Mouse (Mus musculus) heart, embryonic 12.5 days (tissue): ENCODE data around the gene Spata31d1a. TPM values are rescaled to one million over a fixed set of nuclear protein-coding genes. Genes with fewer than 3 reads are reported as not detected.

ENCODE experiments used
- ATAC-seq: fragments of 200-750 bp; cut with Nextera tagmentation; 2 replicates; pipeline ENCODE4 v1.8.0; 2017; ENCODE audit warnings: moderate TSS enrichment, moderate library complexity; ENCODE audit not compliant: insufficient number of reproducible peaks, low FRiP score
- H3K27ac ChIP-seq: fragments of 300-500 bp; sonication (generic); 2 replicates; pipeline ENCODE4 v1.5.1; 2016; ENCODE audit warnings: mild to moderate bottlenecking, moderate library complexity; ENCODE audit not compliant: poor library complexity, severe bottlenecking
- H3K27me3 ChIP-seq: fragments of 300-500 bp; sonication (generic); replicated peaks from 2 replicates; pipeline ENCODE4 v1.6.1; 2016; ENCODE audit warnings: mild to moderate bottlenecking, moderate library complexity
- H3K36me3 ChIP-seq: fragments of 300-500 bp; sonication (generic); 2 replicates; pipeline ENCODE4 v1.6.1; 2016; ENCODE audit warnings: mild to moderate bottlenecking, moderate library complexity
- H3K4me1 ChIP-seq: fragments of 300-500 bp; sonication (generic); replicated peaks from 2 replicates; pipeline ENCODE4 v1.6.1; 2016; ENCODE audit warnings: mild to moderate bottlenecking
- H3K4me2 ChIP-seq: fragments of 300-500 bp; sonication (generic); 2 replicates; pipeline ENCODE4 v1.6.1; 2016; ENCODE audit warnings: mild to moderate bottlenecking, moderate library complexity
- H3K4me3 ChIP-seq: fragments of 300-500 bp; sonication (generic); 2 replicates; pipeline ENCODE4 v1.5.1; 2016; ENCODE audit warnings: mild to moderate bottlenecking
- H3K9ac ChIP-seq: fragments of 300-500 bp; sonication (generic); 2 replicates; pipeline ENCODE4 v1.6.1; 2016; ENCODE audit warnings: mild to moderate bottlenecking, moderate library complexity
- H3K9me3 ChIP-seq: fragments of 300-500 bp; sonication (generic); replicated peaks from 2 replicates; pipeline ENCODE4 v1.6.1; 2016; ENCODE audit warnings: mild to moderate bottlenecking, moderate library complexity
- whole genome bisulfite sequencing: fragments of 180-500 bp; shearing (Covaris S2); methylation state at CpG from one replicate; pipeline ENCODE4 v1.1.7; 2016; 5-methylcytosine and 5-hydroxymethylcytosine counted together
- polyA plus RNA-seq: library from polyadenylated mRNA; unstranded; fragments of >200 nt; fragmentation: Nextera tagmentation; extraction: Ambion mirVana; gene quantifications from 2 replicates; pipeline ENCODE4 v1.2.1, GENCODE M21; 2016

The Spata31d1a gene
- polyA plus RNA-seq, 1 experiment from 2014 or later, result not detected

- no peak overlapping the region for H3K4me3 ChIP-seq
- no peak for ATAC-seq
- H3K27ac ChIP-seq, result no peak overlapping the region
- H3K36me3 ChIP-seq, result no peaks in the 10 kb centered on the region
- 50% methylated on average over 4 of the region's 4 CpGs for WGBS
- no peak overlapping the region for H3K9ac ChIP-seq
- H3K9me3 ChIP-seq, result no peaks in the 10 kb centered on the region
- no peak overlapping the region for H3K4me2 ChIP-seq
- peaks cover 10% of the 10 kb centered on the region for H3K4me1 ChIP-seq
- peaks cover 5% of the 10 kb centered on the region; the same call in 1 of the 2 replicates for H3K27me3 ChIP-seq
Measured at GRCm38 (mm10) chr13:59679306-59679705, 30.8 kb downstream of the Spata31d1a start.

- no peak overlapping the region; the same call in 1 of the 2 replicates for H3K4me2 ChIP-seq
- no peak overlapping the region for H3K27ac ChIP-seq
- H3K4me3 ChIP-seq, result no peak overlapping the region
- no peaks in the 10 kb centered on the region for H3K9me3 ChIP-seq
- WGBS, result 77% methylated on average over 12 of the region's 12 CpGs
- no peak for ATAC-seq
- no peaks in the 10 kb centered on the region for H3K36me3 ChIP-seq
- H3K9ac ChIP-seq, result no peak overlapping the region
- H3K4me1 ChIP-seq, result peaks cover 21% of the 10 kb centered on the region
- peaks cover 4% of the 10 kb centered on the region; the same call in 1 of the 2 replicates for H3K27me3 ChIP-seq
Measured at GRCm38 (mm10) chr13:59676316-59677229, 33.6 kb downstream of the Spata31d1a start.

GRCm38 (mm10) chr13:59675151-59676011 is 34.7 kb downstream of the Spata31d1a start, which contains the start of gene Golm1:
Golm1 (minus strand) TSS chr13:59675811.
- Histone ChIP-seq H3K4me1 (peaks cover 21% of the 10 kb centered on the region), H3K27ac (peak within 1 kb of the TSS; percentile 58), H3K27me3 (no peaks in the 10 kb centered on the region), H3K9me3 (no peaks in the 10 kb centered on the region), H3K4me3 (peak within 1 kb of the TSS; percentile 69), H3K4me2 (peak within 1 kb of the TSS; percentile 70), H3K9ac (peak within 1 kb of the TSS; percentile 73), H3K36me3 (no peaks in the 10 kb centered on the region)
- ATAC-seq, result peak; percentile 89
- WGBS, result under 1% methylated on average over 52 of the region's 61 CpGs

GRCm38 (mm10) chr13:59674761-59675150 is 35.4 kb downstream of the Spata31d1a start:
- peak overlapping the region; percentile 69 for H3K4me3 ChIP-seq
- H3K27me3 ChIP-seq, result no peaks in the 10 kb centered on the region
- H3K9me3 ChIP-seq, result no peaks in the 10 kb centered on the region
- H3K36me3 ChIP-seq, result no peaks in the 10 kb centered on the region
- peak overlapping the region; percentile 73 for H3K9ac ChIP-seq
- H3K4me2 ChIP-seq, result peak overlapping the region; percentile 70
- ATAC-seq, result no peak
- peaks cover 21% of the 10 kb centered on the region for H3K4me1 ChIP-seq
- 4% methylated on average over 13 of the region's 13 CpGs for WGBS
- H3K27ac ChIP-seq, result 0 out of 2 replicates have a peak overlapping the region, but pooled peaks have one; percentile 14

- Histone ChIP-seq H3K4me3 (peak overlapping the region; percentile 69), H3K27ac (no peak overlapping the region; the same call in 1 of the 2 replicates), H3K36me3 (no peaks in the 10 kb centered on the region), H3K27me3 (no peaks in the 10 kb centered on the region), H3K4me2 (peak overlapping the region; percentile 70), H3K9ac (no peak overlapping the region; the same call in 1 of the 2 replicates), H3K4me1 (peaks cover 23% of the 10 kb centered on the region), H3K9me3 (no peaks in the 10 kb centered on the region)
- WGBS, result 20% methylated on average over 3 of the region's 3 CpGs
- ATAC-seq, result no peak
Measured at GRCm38 (mm10) chr13:59674215-59674614, 35.9 kb downstream of the Spata31d1a start.

GRCm38 (mm10) chr13:59673597-59673996 is 36.5 kb downstream of the Spata31d1a start:
- Histone ChIP-seq H3K36me3 (no peaks in the 10 kb centered on the region), H3K4me2 (0 out of 2 replicates have a peak overlapping the region, but pooled peaks have one; percentile 35), H3K4me1 (peaks cover 29% of the 10 kb centered on the region), H3K27ac (no peak overlapping the region), H3K9me3 (no peaks in the 10 kb centered on the region), H3K9ac (0 out of 2 replicates have a peak overlapping the region, but pooled peaks have one; percentile 33), H3K27me3 (no peaks in the 10 kb centered on the region), H3K4me3 (no peak overlapping the region)
- no peak for ATAC-seq
- WGBS, result 76% methylated on average over 7 of the region's 7 CpGs

- no peak overlapping the region for H3K4me2 ChIP-seq
- no peak for ATAC-seq
- H3K4me1 ChIP-seq, result peaks cover 34% of the 10 kb centered on the region
- no peak overlapping the region for H3K9ac ChIP-seq
- H3K9me3 ChIP-seq, result no peaks in the 10 kb centered on the region
- H3K4me3 ChIP-seq, result no peak overlapping the region
- H3K36me3 ChIP-seq, result 0 out of 2 replicates have a peak, but pooled peaks cover 1% of the 10 kb centered on the region
- no peak overlapping the region for H3K27ac ChIP-seq
- no peaks in the 10 kb centered on the region for H3K27me3 ChIP-seq
- 74% methylated on average over 6 of the region's 6 CpGs for WGBS
Measured at GRCm38 (mm10) chr13:59672248-59672647, 37.9 kb downstream of the Spata31d1a start.

GRCm38 (mm10) chr13:59671521-59671920 is 38.6 kb downstream of the Spata31d1a start:
- H3K9ac ChIP-seq, result no peak overlapping the region
- H3K4me3 ChIP-seq, result no peak overlapping the region
- 72% methylated on average over 2 of the region's 2 CpGs for WGBS
- no peak for ATAC-seq
- H3K4me2 ChIP-seq, result no peak overlapping the region
- 0 out of 2 replicates have a peak, but pooled peaks cover 4% of the 10 kb centered on the region for H3K36me3 ChIP-seq
- peaks cover 34% of the 10 kb centered on the region for H3K4me1 ChIP-seq
- H3K9me3 ChIP-seq, result no peaks in the 10 kb centered on the region
- no peaks in the 10 kb centered on the region for H3K27me3 ChIP-seq
- no peak overlapping the region for H3K27ac ChIP-seq

GRCm38 (mm10) chr13:59669946-59670345 is 40.2 kb downstream of the Spata31d1a start:
- Histone ChIP-seq H3K4me1 (peaks cover 34% of the 10 kb centered on the region), H3K9me3 (no peaks in the 10 kb centered on the region), H3K27ac (no peak overlapping the region), H3K36me3 (peaks cover 9% of the 10 kb centered on the region), H3K9ac (no peak overlapping the region), H3K4me2 (no peak overlapping the region), H3K4me3 (no peak overlapping the region), H3K27me3 (no peaks in the 10 kb centered on the region)
- ATAC-seq, result no peak
- 93% methylated on average over 10 of the region's 10 CpGs for WGBS

GRCm38 (mm10) chr13:59668501-59669093 is 41.5 kb downstream of the Spata31d1a start:
- Histone ChIP-seq H3K36me3 (peaks cover 23% of the 10 kb centered on the region), H3K4me2 (peak overlapping the region; percentile 13; the same call in 1 of the 2 replicates), H3K27me3 (no peaks in the 10 kb centered on the region), H3K4me1 (peaks cover 23% of the 10 kb centered on the region), H3K4me3 (no peak overlapping the region), H3K9ac (no peak overlapping the region), H3K27ac (peak overlapping the region; percentile 28), H3K9me3 (no peaks in the 10 kb centered on the region)
- 30% methylated on average over 11 of the region's 11 CpGs for WGBS
- ATAC-seq, result peak; percentile 86
